Mouse (Mus musculus) left cerebral cortex, postnatal 10 days (tissue): ENCODE results near the gene Epor. TPM values are rescaled to one million over a fixed set of nuclear protein-coding genes. Genes with fewer than 3 reads are reported as not detected.

Source experiments
- DNase-seq, 2 experiments: peaks; one replicate each; pipeline ENCODE4 v3.0.0; 2021 to 2022; ENCODE audit warnings: low spot score in 2 of 2, mixed read lengths in 1 of 2; ENCODE audit errors: extremely low spot score in 1 of 2
- intact Hi-C: fragments of 180-260 bp; cut with DNase I; formaldehyde crosslinking; loops from one replicate; pipeline ENCODE4 v1.15.1; 2025
- total RNA-seq, 2 experiments: library from RNA; stranded (reverse); gene quantifications; 2 replicates each; pipeline ENCODE4 v1.2.3; 2021

Gene Epor
- total RNA-seq, 2 experiments from 2014 or later: 1.4 to 1.9 TPM

- DNase-seq: no peak
- intact Hi-C loops: no loop called here
Observed at GRCm38 (mm10) chr9:21947540-21948130, 15.7 kb downstream of the Epor start.

DNA sequence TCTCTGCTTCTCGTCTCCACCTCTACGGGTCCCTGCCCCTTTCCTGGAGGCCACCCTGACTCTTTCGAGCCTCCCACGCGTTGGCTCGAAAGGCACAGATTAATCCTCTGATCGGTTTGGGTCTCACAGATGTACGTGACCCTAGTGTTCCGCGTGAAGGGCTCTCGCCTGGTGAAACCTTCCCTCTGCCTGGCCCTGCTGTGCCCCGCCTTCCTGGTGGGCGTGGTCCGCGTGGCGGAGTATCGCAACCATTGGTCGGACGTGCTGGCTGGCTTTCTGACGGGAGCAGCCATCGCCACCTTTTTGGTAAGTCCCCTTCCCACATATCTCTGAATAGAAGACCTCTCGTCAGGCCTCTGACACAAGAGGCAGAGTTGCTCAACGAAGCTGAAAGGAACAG is 19.0 kb downstream of the Epor start:
- DNase-seq: peak in 1 of 2 experiments; percentile 55
- intact Hi-C loops: no loop called here

- no peak for DNase-seq
- intact Hi-C loops: no loop called here
Observed at GRCm38 (mm10) chr9:21943638-21944037, 19.7 kb downstream of the Epor start.

DNA sequence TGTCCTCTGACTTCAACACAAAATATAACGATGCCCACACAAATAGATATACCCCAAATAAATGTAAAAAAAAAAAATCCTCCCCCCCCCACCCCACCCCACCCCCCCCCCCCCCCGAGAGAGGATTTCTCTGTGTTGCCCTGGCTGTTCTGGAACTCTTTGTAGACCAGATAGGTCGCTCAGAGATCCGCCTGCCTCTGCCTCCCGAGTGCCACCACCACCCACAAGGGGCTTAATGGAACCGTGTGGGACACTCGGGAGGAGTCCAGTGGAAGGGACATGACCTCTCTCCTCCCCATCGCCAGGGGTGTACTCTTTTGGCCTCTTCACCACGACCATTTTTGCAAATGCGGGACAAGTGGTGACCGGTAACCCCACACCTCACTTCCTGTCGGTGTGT is 20.3 kb downstream of the Epor start:
- intact Hi-C loops: no loop called here
- no peak for DNase-seq

DNA sequence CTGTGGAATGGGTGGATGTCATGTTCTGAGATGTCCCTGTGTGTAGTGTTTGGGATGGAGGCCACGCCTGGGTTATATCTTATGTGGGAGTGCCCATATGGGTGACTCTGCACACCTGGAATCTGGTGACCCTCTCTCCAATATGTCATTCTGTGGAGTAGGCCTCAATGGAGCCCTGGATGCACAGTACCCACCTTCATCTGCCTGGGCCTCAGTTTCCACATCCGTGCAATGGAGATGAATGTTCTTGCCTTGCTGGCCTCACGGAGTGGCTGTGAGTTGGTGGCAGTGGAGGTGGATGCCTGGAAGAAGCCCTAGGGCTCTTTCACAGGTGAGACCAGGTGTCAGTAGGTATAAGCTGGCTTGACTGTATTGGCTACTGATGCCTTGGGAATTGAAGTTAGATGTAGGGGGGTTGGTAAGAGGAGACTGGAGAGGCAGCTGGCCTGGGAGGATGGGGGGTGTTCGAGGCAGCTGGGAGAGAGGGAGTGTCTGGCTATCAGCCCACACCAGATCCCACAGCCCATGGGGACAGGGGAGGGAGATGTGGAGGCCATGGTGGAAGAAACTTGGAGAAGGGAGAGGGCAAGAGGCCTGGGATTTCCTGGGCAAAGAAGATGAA is 25.0 kb downstream of the Epor start:
- intact Hi-C loops: no loop called here
- no peak for DNase-seq

DNA sequence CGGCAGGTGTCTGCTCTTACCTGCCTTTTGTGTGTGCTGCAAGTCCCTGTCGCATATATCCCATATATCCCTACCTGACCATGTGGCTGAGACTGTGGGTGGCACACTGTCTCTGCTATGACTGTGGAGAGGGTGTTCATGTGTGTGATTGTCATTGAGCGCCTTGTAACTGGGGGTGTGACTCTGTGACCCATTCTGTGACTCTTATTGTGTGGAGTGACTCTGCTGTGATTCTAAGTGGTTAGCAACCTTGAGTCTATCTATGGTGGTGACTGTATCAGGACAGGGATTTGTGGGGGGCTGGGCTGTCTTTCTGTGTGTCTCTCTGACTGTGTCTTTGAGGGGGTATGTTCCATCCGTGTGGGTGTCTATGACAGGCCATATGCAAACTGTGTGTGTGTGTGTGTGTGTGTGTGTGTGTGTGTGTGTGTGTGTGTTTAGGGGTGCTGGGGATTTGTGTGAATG is 25.6 kb downstream of the Epor start:
- intact Hi-C loops: no loop called here
- DNase-seq: no peak

DNA sequence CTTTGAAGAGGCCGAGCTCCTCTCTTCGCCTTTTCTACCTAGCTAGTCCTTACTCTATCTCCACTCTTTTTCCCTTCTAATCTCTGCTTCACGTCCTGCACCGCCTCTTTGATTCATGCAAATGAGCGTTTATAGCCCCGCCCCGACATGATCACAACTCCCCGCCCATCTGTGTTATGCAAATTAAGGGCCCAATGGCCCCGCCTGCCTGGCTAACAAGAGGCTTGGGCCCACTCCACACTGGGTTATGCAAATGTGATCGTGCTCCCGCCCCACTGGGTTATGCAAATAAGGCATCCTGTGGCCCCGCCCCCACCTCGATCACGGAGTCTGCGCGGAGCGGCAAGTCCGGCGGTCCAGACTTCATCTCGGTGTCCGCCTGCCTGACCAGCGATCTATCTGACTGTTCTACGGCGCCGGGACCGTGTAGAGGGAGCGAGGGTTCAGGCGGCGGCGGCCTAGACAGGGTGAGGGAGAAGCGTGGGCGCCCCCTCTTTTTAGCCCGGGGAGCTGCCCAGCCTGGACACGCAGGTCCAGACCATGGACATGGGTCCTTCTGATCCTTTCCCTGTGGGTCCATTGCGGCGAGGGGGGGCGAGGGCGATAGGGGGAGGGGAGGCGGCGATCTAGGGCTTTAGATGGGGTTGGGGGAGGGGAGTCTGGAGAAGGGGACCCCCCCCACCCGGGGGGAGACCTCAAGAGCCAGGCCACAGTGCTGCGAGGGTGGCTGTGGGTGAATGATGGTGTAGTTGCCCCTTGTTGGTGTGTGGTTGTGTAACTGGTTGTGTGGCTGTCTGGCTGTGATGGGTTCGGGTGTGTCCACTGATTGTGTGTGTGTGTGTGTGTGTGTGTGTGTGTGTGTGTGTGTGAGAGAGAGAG is 26.4 kb downstream of the Epor start, which contains the start of gene Plppr2:
Plppr2 (plus strand) TSS at position 342 of the 879 bp plus-strand sequence.
- intact Hi-C loops: no loop called here
- DNase-seq: peak; percentile 97 to 99

DNA sequence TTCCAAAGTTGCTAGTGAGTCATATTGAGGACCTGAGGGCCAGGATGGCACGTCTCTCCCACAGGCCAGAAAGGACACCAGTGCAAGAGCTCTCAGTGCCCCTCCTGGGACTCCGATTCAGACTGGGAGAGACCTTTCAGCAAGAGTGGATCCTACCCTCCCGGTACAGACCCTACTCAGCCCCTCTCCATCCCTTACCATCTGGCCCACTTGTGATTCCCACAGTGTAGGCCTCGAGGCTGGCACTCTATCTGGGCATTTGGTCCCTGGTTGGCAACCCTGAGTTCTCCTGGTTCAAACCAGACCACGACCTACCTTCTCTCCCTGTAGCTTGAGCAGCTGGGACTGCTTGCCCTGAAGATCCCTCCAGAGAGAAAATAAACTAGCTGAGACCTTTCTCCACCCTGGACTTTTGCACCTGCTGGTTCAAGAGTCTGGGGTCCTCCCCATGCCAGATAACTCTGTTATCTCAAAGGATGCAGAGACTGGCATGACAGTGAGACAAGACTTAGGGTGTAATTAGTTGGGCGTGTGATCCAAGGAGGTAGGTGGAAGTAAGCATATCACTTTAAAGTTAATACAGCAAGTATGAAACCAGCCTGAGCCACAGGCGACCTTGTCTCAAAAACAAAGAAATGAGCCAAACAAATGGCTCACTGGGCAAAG is 27.7 kb downstream of the Epor start:
- intact Hi-C loops: no loop called here
- no peak for DNase-seq

DNA sequence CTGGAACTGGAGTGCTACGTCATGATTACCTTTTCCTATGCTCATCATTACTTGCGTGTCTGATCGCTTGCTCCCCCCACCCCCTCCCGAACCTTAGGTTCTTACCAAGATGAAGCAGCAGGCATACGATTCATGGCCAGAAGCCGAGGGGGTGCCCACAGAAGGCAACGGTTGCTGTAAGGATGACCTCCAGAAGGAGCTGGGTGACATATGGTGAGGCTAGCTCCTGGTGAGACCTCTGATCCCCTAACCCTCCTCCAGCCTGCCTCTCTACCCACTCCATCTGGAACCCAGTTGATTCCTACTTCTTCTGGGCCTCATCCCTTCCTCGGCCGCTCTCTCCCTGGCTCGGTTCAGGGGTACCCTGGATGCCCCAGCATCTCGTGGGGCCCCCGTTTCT is 29.3 kb downstream of the Epor start:
- intact Hi-C loops: no loop called here
- DNase-seq: no peak

- intact Hi-C loops: no loop called here
- no peak for DNase-seq
Observed at GRCm38 (mm10) chr9:21932445-21933137, 30.7 kb downstream of the Epor start.

DNA sequence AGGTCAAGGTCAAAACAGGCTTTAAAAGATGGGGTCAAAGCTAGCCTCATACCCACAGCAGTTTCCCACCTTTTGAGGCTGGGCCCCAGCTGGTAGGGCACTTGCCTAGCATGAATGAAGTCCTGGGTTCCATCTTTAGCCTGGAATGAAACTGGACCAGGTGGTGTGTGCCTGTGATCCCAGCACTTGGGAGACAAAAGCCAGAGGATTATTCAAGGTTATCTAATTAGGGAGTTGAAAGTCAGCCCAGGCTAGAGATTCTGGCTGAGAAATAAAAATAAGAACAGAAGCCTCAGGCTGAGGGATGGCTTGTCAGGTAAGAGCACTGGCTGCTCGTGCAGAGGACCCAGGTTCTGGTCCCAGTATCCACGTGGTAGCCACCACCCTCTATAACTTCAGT is 31.3 kb downstream of the Epor start:
- intact Hi-C loops: no loop called here
- DNase-seq: no peak

GRCm38 (mm10) chr9:21929208-21929607 is 34.1 kb downstream of the Epor start:
- DNase-seq: no peak
- intact Hi-C loops: no loop called here

DNA sequence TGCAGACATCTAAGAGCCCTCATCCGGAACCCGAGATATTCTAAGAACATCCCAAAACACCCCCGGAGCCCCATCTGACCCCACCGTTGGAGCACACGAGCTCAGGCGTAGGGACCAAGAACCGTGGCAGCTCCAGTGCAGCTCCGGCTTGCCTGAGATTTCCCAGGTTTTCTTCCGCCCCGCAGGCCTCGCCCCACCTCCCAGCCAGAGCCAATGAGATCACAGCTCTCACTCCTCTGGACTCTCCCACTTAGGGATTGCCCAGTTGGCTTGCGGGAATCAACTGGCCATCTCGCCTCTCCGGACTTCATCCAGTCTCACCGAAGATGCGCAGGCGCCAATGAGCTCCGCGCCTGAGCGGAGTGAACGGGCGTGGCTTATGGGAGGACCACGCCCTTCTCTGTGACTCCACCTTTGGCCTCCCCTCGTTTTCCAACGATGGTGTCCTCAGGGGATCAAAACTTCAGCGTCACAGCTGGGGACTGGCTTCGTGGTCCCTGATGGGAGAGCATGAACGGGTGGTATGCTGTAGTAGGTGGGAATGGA is 36.0 kb downstream of the Epor start, which contains the start of the genes Ccdc159 and Tmem205:
Ccdc159 (plus strand) TSS at position 264 of the 546 bp plus-strand sequence.
Tmem205 (minus strand) TSS at position 349 of the 546 bp plus-strand sequence.
- intact Hi-C loops: no loop called here
- DNase-seq: peak; percentile 91 to 95

DNA sequence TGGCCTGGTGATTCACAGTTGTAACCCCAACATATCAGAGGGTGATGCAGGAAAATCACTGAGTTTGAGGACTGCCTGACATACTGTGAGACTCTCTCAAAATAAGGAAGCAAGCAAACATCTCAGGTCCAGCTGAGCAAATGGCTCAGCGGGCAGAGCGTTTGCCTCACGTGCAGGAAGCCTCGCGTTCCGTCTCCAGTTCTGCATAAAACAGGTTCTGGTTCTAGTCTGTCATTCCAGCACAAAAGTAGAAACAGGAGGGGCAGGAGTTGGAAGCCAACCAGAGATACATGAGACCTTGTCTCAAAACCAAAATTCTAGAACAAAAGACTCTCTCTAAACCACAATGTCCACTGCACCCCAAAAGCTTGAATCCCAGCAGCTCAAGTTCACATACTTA is 36.5 kb downstream of the Epor start:
- intact Hi-C loops: no loop called here
- no peak for DNase-seq

DNA sequence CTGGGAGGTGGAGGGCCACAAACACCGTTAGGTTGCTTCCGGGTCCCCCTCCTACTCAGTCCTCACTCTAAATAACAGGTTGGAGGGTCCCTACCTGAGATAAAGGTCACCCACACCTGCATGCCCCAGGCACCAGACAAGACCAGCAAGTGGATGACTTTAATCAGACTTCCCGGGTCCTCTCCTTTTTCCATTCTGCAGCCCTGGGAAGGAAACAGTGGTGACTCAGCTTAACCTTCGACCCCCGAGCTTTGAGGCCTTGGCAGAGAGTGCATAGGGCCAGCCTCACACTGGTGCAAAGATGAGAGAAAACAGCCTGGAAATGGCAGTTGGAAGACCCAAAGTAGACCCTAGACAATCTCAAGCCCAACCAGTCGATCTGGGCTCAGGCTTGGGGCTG is 37.2 kb downstream of the Epor start:
- intact Hi-C loops: no loop called here
- no peak for DNase-seq

- DNase-seq: no peak
- intact Hi-C loops: no loop called here
Observed at GRCm38 (mm10) chr9:21925506-21925905, 37.8 kb downstream of the Epor start.

DNA sequence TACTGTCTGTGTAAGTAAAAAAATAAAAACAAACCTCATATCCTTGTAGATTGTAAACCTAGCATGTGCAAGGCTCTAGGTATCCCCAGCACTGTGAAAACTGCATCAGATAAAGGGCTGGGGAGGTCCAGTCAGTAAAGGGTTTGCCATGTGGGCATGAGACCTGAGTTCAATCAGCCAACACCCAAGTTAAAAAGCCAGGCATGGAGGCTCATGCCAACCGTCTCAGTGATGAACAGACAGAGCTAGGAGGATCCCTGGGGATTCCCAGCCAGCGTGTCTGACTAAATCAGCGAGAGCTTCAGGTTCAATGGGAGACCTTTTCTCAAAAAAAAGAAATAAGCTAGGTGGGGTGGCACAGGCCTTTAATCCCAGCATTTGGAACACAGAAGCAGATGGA is 38.3 kb downstream of the Epor start:
- no peak for DNase-seq
- intact Hi-C loops: no loop called here

- intact Hi-C loops: no loop called here
- peak in 1 of 2 experiments; percentile 86 for DNase-seq
Observed at GRCm38 (mm10) chr9:21924099-21924493, 39.2 kb downstream of the Epor start.
